Mouse (Mus musculus) lung, postnatal 0 days (tissue): ENCODE measurements around the gene Usp36.

Experiments used
- CTCF ChIP-seq: IDR thresholded peaks from 2 replicates; pipeline ENCODE4 v1.5.1; 2016; ENCODE audit warnings: antibody characterized with exemption, mild to moderate bottlenecking
- EP300 ChIP-seq: IDR thresholded peaks from 2 replicates; pipeline ENCODE4 v1.6.1; 2016; ENCODE audit warnings: antibody characterized with exemption, mild to moderate bottlenecking, control low read depth

DNA sequence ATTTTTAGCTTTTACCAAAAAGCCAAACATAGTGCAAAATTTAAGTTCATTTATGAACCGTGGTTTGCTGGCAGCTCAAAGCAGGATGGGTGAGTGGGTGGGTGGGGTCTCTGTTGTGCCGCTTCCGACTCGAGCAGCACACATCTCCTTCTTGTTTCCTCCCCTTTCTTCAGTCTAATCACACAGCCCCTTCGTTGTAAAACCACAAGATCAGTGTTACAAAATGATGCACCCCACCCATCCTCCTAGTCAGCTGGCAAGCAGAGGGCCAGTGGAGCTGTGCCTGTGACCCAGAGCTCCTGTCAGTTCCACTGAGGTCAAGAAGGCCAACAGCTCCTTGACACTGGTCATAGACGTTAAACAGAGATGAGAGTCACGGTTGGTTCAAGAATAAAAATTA lies 62.4 kb downstream of the Usp36 start:
- TF ChIP-seq CTCF (no peak), EP300 (no peak)
